Mouse (Mus musculus) B cell, adult 2 months (primary cell): ENCODE results near the gene Vps35l.

ENCODE experiments used
- DNase-seq, 2 experiments: peaks; one replicate each; pipeline ENCODE4 v3.0.0; 2022

Gene Vps35l

GRCm38 (mm10) chr7:118738730-118739129 lies 1.3 kb upstream of the Vps35l start:
- DNase-seq, result peak; percentile 5 to 22

- DNase-seq, result peak; percentile 93 to 94
These were observed 709 bp downstream of the Vps35l start for GRCm38 (mm10) chr7:118740532-118741338.

GRCm38 (mm10) chr7:118742278-118742677 lies 2.3 kb downstream of the Vps35l start:
- DNase-seq, result no peak

DNA sequence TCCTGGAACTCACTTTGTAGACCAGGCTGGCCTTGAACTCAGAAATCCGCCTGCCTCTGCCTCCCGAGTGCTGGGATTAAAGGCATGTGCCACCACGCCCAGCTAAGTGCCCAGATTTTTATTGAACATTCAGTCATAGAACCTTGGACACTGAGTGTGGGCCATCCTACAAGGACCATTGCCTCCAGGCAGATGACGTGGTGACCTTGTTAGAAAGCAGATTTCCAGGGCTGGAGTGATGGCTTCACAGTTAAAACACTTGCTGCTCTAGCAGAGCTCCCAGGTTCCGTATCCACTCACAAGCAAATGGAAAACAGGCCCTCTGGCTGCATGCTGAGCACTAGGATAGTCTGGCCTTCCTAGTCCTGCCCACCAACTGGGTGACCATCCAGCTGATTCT lies 4.7 kb downstream of the Vps35l start:
- DNase-seq, result no peak

GRCm38 (mm10) chr7:118747891-118748672 lies 8.1 kb downstream of the Vps35l start:
- DNase-seq, result no peak

DNA sequence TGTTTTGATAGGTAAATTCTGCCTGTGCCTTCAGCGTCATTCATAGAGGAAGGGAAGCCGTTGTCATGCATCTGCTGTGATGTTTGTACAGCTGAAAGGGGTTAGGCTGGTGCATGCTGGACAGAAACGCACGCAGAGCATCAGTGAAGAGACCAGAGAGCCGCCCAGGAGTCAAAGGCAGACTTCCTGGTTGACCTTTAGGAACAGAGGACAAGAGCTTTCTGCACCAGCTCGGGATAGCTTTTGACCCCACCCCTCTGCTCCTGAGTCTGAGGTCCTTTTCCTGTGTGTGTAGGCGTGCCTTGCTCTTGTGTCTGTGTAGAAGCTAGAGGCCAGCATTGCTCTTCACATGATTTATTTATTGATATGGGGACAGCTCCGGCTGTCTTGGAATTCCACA lies 9.7 kb downstream of the Vps35l start:
- no peak for DNase-seq

DNA sequence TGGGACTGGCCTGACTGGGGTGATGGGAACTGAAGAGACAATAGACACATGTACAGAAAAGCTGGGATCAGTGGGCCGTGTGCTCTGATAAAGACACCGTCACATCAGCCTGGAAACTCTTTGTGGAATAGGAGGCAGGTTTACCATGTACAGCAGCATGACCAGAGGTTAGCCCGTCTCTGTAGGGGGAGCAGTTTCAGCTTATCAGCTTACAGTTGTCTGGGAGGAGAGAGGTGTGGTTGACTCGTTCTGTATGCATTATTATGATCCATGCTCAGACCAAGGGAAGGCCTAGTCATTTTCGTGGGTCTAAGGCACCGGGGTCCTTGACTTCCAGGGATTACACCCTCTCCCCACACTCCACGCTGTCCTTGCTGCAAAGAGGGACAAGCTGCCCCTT lies 11.6 kb downstream of the Vps35l start:
- DNase-seq, result no peak

- DNase-seq, result no peak
These were observed 15.7 kb downstream of the Vps35l start for GRCm38 (mm10) chr7:118755756-118756155.

DNA sequence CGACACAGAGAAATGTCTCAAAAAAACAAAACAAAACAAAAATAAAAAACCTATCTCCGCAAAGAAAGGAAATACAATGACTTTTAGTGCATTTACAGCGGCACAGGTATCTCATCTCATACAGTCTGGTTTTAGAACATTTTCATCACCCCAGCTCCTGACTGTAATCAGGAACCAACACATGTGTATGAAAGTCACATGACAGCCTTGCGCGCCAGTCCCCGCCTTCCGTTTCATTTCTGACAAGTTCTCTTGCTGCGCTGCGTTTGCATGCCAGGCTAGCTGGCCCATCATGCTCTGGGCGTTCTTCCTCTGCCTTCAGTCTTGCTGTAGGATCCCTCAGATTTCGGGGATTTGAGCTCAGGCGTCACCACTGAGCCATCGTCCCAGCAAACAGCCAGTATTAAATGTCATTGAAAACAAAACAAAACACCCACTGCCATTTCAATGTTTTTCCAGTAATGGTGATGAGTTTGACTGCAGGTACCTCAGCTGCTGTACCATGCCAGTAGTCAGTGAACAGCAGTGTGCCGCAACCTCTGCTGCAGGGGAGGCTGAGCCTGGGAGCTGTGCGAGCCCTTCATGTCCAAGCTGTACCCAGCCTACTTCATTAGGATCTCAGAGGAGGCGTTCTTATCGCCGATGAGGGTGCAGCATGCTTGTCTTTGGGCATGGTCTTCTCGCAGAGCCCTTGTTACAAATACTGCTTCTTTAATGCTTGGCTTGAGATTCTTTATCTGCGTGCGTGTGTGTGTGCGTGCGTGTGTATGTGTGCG lies 16.7 kb downstream of the Vps35l start:
- no peak for DNase-seq

- no peak for DNase-seq
These were observed 18.3 kb downstream of the Vps35l start for GRCm38 (mm10) chr7:118758369-118758768.

GRCm38 (mm10) chr7:118759372-118759771 lies 19.3 kb downstream of the Vps35l start:
- DNase-seq, result no peak

DNA sequence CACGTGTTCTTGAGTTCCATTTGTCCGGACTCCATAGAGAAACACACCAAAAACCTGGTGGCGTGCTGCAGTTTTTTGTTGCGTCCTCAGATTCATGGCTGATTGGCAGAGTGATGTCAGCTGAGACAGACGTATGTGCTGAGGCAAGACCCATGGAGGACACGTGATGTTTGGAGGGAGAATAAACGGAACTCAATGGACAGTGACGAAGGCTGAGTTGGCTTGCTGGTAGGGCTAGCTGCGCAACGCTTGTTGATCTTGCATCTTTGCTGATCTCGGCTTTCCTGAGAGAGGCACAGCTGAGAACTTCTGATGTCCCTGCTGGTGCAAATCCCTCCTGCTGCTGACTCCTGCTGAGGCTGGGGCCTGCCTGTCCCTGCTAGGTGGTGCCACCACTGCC lies 23.9 kb downstream of the Vps35l start:
- no peak for DNase-seq

DNA sequence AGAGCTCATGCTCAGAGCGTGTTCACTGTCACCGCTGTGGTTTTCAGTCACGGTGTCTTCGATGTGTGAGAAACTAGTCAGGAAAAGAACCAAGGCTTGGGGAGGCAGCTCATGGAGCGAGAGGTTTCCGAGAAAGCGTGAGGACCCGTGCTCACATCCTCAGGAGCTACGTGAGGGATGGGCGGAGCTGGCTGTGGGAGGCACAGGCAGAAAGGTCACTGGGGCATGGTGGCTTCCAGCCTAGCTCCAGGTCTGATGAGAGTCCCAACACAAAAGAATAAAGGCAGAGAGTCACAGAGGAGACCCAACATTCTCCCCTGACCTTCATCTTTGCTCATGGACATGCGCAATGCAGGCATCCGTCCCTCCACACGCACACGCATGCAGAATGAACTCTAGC lies 24.7 kb downstream of the Vps35l start:
- no peak for DNase-seq

DNA sequence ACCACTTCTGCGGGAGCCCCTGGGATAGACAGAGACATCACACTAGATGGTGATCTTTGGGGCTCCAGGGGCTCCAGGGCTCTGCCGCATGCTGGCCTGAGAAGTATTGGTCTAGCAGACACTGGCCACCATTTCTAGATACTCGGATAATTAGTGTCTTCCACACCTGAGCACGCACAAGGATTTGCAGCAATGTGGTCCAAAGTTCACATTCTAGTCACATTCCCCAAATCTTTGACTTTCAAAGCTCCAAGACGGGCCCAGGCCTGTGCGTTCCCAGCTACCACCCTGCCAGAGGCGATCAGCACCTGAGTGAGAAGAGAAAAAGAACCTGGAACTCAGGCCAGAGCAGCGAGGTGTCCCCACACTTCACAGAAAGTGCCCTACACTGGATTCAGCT lies 25.6 kb downstream of the Vps35l start:
- DNase-seq, result no peak

DNA sequence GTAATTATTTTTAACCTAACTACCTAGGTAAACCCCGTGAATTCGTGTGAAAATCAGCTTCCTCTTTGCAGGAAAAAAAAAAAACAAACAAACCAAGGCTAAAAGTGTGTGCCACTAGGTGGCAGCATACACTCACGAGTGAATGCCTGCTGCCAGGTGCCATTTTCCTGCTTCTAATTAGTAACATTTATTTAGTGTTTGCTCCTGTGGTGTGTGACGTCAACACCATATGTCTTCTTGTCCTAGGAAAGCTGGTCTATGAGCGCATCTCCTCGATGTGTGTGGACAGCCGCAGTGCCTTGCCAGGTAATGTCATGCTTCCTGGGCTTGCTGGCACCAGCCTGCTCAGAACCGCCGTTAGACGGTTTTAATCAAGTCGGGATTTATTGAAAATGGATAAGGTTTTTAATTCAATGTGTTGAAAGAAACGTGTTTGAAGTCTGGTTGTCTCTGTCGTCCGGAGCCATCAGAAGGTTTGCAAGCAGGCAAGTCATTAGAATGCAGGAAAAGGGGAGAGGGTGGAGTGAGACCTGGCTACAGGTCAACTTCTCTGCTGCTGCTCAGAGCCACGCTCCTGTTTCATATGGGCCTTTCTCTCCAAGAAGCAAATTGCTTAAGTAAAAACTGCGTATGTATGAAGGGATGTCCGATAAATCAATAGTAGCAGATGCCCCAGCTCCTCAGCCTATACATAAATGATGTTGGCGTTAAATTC lies 26.2 kb downstream of the Vps35l start:
- peak; percentile 75 to 76 for DNase-seq

GRCm38 (mm10) chr7:118766834-118767224 lies 26.8 kb downstream of the Vps35l start:
- DNase-seq, result no peak

DNA sequence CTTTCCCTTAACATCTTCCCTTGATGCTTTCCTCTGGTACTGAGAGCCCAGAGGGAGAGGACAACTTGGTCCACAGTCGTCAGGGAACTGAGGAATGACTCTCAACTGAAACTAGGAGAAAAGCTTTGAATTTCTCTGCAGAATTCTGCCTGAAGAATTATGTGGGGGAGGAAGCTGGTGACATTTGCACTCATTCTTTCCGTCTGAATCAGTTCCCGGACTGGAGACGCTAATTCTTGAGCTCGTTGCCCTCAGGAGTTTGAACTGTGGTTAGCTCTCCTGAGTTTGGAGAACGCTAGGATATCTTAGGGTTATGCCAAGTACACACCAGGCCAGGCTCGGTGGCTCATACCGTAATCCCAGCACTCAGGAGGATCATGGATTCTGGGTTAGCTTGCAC lies 29.2 kb downstream of the Vps35l start:
- DNase-seq, result no peak

GRCm38 (mm10) chr7:118769655-118770054 lies 29.6 kb downstream of the Vps35l start:
- DNase-seq, result no peak

- no peak for DNase-seq
These were observed 33.0 kb downstream of the Vps35l start for GRCm38 (mm10) chr7:118773027-118773426.

GRCm38 (mm10) chr7:118775991-118776390 lies 36.0 kb downstream of the Vps35l start:
- no peak for DNase-seq

GRCm38 (mm10) chr7:118776491-118776890 lies 36.5 kb downstream of the Vps35l start:
- DNase-seq, result peak; percentile 18 to 28

- DNase-seq, result no peak
These were observed 37.8 kb downstream of the Vps35l start for GRCm38 (mm10) chr7:118777598-118778394.
